Mouse (Mus musculus): ENCODE data around the gene Gm16181. TPM values are rescaled to one million over a fixed set of nuclear protein-coding genes. Genes with fewer than 3 reads are reported as not detected.

Gene Gm16181
- polyA plus RNA-seq, 1 experiment from 2014 or later, result 0.62 TPM

DNA sequence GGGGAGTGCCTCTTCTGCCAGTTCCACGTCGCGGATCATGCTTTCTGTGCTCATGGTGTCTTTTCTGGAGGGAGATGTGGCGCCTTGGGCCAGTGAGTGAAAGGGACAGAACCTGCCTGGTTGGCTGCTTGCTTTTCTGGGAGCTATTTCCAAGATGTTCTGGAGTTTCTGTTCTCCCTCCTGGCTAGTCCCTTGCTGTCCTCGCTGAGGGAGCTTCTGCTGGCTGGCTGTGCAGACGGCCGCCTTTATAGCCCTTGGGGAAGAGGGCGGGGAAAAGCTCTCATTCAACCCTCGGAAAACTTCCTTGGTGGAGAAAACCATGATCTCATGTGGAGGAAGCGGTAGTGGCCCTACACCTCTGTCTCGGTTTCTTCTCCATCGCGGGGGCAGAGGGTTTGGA is 18.8 kb upstream of the Gm16181 start, which contains the start of gene Tnf:
Gene Tnf, minus strand, starts transcription at position 221 of the 400 bp plus-strand sequence.
- Histone ChIP-seq H3K27ac (ENCODE audit: low read length) (no peak within 1 kb of the TSS), H3K9me3 (ENCODE audit: control insufficient read depth, low read length) (no peaks in the 10 kb centered on the region), H3K4me2 (ENCODE audit: low read length) (no peak within 1 kb of the TSS), H3K4me1 (replicated peaks; ENCODE audit: control insufficient read depth, insufficient read depth, low read length) (no peaks in the 10 kb centered on the region), H3K36me3 (ENCODE audit: control insufficient read depth, insufficient read depth) (no peaks in the 10 kb centered on the region), H3K4me3 (replicated peaks; ENCODE audit: low read length) (no peak within 1 kb of the TSS), H3K27me3 (replicated peaks; ENCODE audit: control insufficient read depth, insufficient read depth, low read length) (peaks cover 6% of the 10 kb centered on the region; the same call in 1 of the 2 replicates), H3K9ac (replicated peaks; ENCODE audit: low read depth, low read length) (no peak within 1 kb of the TSS)
- 50% methylated on average over 13 of the region's 13 CpGs for WGBS
- no peak for ATAC-seq

DNA sequence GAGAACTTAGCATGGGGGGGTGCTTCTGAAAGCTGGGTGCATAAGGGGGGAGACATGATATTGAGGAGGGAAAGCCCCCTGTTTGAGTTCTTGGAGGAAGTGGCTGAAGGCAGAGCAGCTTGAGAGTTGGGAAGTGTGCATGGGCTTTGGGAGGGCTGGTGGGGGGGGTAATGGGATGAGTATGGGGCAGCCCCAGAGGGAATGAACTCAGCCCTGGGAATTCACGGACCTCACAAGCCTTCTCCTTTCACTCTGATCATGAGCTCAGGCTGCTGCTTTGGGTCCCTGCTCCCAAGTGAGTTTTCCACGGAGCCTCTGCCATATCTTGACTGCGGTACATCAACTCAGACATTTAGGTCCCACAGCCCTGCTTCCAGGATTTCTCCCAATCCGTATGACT is 18.2 kb upstream of the Gm16181 start:
- no peaks in the 10 kb centered on the region for H3K9me3 ChIP-seq (ENCODE audit: control insufficient read depth, low read length)
- no peak overlapping the region for H3K9ac ChIP-seq (replicated peaks; ENCODE audit: low read depth, low read length)
- WGBS, result 83% methylated on average over 4 of the region's 4 CpGs
- H3K27ac ChIP-seq (ENCODE audit: low read length), result no peak overlapping the region
- no peaks in the 10 kb centered on the region for H3K4me1 ChIP-seq (replicated peaks; ENCODE audit: control insufficient read depth, insufficient read depth, low read length)
- no peak overlapping the region for H3K4me3 ChIP-seq (replicated peaks; ENCODE audit: low read length)
- H3K36me3 ChIP-seq (ENCODE audit: control insufficient read depth, insufficient read depth), result no peaks in the 10 kb centered on the region
- H3K4me2 ChIP-seq (ENCODE audit: low read length), result no peak overlapping the region
- H3K27me3 ChIP-seq (replicated peaks; ENCODE audit: control insufficient read depth, insufficient read depth, low read length), result 0 out of 2 replicates have a peak, but pooled peaks cover 2% of the 10 kb centered on the region
- ATAC-seq, result no peak

DNA sequence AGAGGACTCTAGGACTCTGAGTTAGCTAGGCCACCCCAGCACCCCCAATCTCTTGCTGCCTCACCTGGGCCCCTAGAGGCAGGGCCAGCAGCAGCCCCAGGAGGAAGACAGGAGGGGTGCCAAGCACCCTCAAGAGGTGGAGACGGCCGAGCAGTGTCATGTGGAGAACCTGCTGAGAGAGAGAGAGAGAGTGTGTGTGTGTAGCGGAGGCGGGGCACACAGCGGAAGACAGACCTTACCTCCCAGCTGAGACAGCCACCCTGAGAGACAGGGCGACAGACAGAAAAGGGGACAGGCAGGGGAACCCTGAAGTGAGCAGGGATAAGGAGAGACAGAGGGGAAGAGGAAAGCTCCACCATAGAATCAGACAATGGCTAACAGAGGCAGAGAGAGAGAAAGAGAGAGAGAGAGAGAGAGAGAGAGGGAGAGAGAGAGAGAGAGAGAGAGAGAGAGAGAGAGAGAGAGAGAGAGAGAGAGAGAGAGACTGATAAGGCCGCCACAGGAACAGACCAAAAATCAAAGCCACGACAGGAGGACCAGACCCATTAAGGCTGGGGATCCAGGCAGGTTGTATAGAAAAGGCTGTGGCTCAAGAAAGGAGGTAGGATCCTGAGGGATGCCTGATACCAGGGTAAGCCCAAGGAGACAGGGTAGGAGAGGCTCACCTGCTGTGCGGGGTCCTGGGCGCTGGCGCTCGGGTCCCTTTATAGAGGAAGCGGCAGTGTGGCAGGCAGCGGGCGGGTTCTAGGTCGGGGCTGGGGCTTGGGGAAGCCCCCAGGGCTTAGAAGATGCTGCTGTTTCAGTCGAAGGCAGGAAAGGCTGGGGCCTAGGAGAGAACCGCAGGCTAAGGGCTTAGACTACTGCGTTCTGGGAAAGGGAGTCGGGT is 15.9 kb upstream of the Gm16181 start, which contains the start of gene Lta:
Gene Lta, minus strand, starts transcription at position 858 of the 886 bp plus-strand sequence.
- Histone ChIP-seq H3K9me3 (ENCODE audit: control insufficient read depth, low read length) (no peaks in the 10 kb centered on the region), H3K27me3 (replicated peaks; ENCODE audit: control insufficient read depth, insufficient read depth, low read length) (no peaks in the 10 kb centered on the region), H3K36me3 (ENCODE audit: control insufficient read depth, insufficient read depth) (no peaks in the 10 kb centered on the region), H3K27ac (ENCODE audit: low read length) (no peak within 1 kb of the TSS), H3K4me1 (replicated peaks; ENCODE audit: control insufficient read depth, insufficient read depth, low read length) (no peaks in the 10 kb centered on the region), H3K4me3 (replicated peaks; ENCODE audit: low read length) (no peak within 1 kb of the TSS), H3K9ac (replicated peaks; ENCODE audit: low read depth, low read length) (no peak within 1 kb of the TSS), H3K4me2 (ENCODE audit: low read length) (no peak within 1 kb of the TSS)
- ATAC-seq, result no peak
- WGBS, result 24% methylated on average over 20 of the region's 20 CpGs

DNA sequence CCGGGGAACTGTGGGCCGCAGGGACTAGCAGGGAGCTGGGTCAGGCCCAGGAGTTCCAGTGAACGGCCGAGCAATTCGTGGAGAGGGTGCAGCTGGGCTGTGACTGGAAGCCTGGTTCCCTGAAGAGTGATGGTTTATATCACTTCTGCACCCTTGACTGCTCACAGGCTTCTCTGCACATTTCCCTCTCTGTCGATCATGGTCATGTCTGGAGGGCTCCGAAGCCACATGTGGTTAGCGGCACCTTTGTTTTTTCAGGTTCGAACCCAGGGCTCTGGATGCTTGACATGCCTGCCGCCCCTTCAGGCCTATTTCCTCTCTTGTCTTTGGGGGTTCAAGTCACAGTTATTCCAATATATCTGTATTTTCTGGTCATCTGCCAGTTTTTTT is 15.3 kb upstream of the Gm16181 start:
- Histone ChIP-seq H3K4me1 (replicated peaks; ENCODE audit: control insufficient read depth, insufficient read depth, low read length) (no peaks in the 10 kb centered on the region), H3K27me3 (replicated peaks; ENCODE audit: control insufficient read depth, insufficient read depth, low read length) (no peaks in the 10 kb centered on the region), H3K9me3 (ENCODE audit: control insufficient read depth, low read length) (no peaks in the 10 kb centered on the region), H3K4me2 (ENCODE audit: low read length) (no peak overlapping the region), H3K27ac (ENCODE audit: low read length) (no peak overlapping the region), H3K4me3 (replicated peaks; ENCODE audit: low read length) (no peak overlapping the region), H3K36me3 (ENCODE audit: control insufficient read depth, insufficient read depth) (no peaks in the 10 kb centered on the region), H3K9ac (replicated peaks; ENCODE audit: low read depth, low read length) (no peak overlapping the region)
- no peak for ATAC-seq
- whole genome bisulfite sequencing, result 56% methylated on average over 10 of the region's 10 CpGs

DNA sequence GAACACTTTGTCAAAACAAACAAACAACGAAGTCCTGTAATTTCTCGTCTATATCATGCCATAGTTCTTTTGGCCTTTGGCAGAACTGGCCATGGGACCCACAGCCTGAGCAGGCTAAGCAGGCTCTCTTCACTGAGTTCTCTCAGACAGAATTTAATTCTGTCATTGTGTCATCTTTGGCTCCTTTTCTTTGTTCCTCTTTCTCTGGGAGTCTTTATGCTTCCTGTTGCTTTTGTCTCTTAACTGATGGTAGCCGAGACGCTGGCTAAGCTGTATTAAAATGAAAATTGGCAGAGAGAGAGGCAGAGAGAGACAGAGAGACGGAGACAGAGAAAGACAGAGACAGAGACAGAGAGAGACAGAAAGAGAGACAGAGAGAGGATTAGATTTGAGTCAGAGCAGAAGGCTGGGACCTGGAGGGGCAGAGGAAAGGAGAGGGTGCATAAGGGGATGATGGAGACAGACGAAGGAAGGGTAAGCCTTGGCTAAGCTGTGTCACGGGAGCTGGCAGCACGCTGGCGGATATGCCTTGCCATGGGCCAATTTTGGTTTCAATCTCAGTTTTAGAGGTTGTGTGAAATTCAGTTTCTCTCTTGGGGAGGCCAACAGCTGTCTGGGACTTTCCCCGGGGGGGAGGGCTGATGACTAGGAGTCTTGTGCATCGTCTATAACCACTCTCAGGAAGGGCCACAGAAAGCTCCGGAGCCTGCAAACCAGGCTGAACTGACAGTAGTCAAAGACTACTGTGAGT is 10.7 kb upstream of the Gm16181 start:
- 67% methylated on average over 12 of the region's 12 CpGs for WGBS
- ATAC-seq, result no peak
- H3K9ac ChIP-seq (replicated peaks; ENCODE audit: low read depth, low read length), result no peak overlapping the region

DNA sequence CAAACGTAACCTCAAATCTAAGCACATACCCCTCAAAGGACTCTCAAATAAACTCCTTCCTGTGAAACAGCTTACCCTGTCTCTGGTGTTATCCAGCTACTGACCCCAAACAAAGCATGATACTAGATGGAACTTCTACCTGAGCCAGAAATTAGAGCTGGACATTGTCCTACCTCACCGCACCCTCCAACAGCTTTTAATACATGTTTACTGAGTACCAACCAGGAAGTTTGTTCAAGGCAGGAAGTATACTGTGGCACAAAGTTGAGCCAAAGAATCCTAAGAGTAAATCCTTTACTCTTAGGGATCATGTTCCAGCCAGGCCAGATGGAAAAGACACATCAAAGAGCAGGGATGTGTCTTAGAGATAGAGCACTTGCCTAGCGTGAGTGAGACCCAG is 10.0 kb upstream of the Gm16181 start:
- Histone ChIP-seq H3K9me3 (ENCODE audit: control insufficient read depth, low read length) (no peaks in the 10 kb centered on the region), H3K27me3 (replicated peaks; ENCODE audit: control insufficient read depth, insufficient read depth, low read length) (no peaks in the 10 kb centered on the region), H3K36me3 (ENCODE audit: control insufficient read depth, insufficient read depth) (no peaks in the 10 kb centered on the region), H3K4me3 (replicated peaks; ENCODE audit: low read length) (no peak overlapping the region), H3K4me2 (ENCODE audit: low read length) (no peak overlapping the region), H3K27ac (ENCODE audit: low read length) (no peak overlapping the region), H3K9ac (replicated peaks; ENCODE audit: low read depth, low read length) (no peak overlapping the region), H3K4me1 (replicated peaks; ENCODE audit: control insufficient read depth, insufficient read depth, low read length) (no peaks in the 10 kb centered on the region)
- WGBS, result 82% methylated on average over 3 of the region's 3 CpGs
- ATAC-seq, result no peak

More for the DNA sequence above, 10.7 kb upstream of the Gm16181 start:
- Histone ChIP-seq H3K4me3 (replicated peaks; ENCODE audit: low read length) (no peak overlapping the region), H3K27ac (ENCODE audit: low read length) (no peak overlapping the region), H3K36me3 (ENCODE audit: control insufficient read depth, insufficient read depth) (no peaks in the 10 kb centered on the region), H3K4me2 (ENCODE audit: low read length) (no peak overlapping the region), H3K9me3 (ENCODE audit: control insufficient read depth, low read length) (no peaks in the 10 kb centered on the region), H3K27me3 (replicated peaks; ENCODE audit: control insufficient read depth, insufficient read depth, low read length) (no peaks in the 10 kb centered on the region), H3K4me1 (replicated peaks; ENCODE audit: control insufficient read depth, insufficient read depth, low read length) (no peaks in the 10 kb centered on the region)

DNA sequence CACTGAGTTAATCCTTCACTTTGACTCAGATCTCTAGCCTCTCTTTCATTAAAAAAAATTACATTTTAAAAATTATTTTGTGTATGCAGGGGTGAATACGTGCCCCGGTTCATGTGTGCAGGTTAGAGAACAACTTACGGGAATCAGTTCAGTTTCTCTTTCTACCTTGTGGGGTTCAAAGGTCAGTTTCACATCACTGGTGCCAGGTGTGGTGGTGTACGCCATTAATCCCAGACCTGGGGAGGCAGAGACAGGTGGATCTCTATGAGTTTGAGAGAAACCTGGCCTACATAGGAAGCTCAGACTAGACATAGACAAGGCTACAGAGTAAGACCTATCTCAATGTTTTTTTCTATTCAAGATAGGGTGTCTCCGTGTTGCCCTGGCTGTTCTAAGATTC is 7.6 kb upstream of the Gm16181 start:
- H3K36me3 ChIP-seq (ENCODE audit: control insufficient read depth, insufficient read depth), result no peaks in the 10 kb centered on the region
- H3K9ac ChIP-seq (replicated peaks; ENCODE audit: low read depth, low read length), result no peak overlapping the region
- H3K27me3 ChIP-seq (replicated peaks; ENCODE audit: control insufficient read depth, insufficient read depth, low read length), result no peaks in the 10 kb centered on the region
- ATAC-seq, result no peak
- 96% methylated on average over 5 of the region's 5 CpGs for WGBS
- no peaks in the 10 kb centered on the region for H3K4me1 ChIP-seq (replicated peaks; ENCODE audit: control insufficient read depth, insufficient read depth, low read length)
- H3K9me3 ChIP-seq (ENCODE audit: control insufficient read depth, low read length), result no peaks in the 10 kb centered on the region
- no peak overlapping the region for H3K4me2 ChIP-seq (ENCODE audit: low read length)
- no peak overlapping the region for H3K4me3 ChIP-seq (replicated peaks; ENCODE audit: low read length)
- H3K27ac ChIP-seq (ENCODE audit: low read length), result no peak overlapping the region

DNA sequence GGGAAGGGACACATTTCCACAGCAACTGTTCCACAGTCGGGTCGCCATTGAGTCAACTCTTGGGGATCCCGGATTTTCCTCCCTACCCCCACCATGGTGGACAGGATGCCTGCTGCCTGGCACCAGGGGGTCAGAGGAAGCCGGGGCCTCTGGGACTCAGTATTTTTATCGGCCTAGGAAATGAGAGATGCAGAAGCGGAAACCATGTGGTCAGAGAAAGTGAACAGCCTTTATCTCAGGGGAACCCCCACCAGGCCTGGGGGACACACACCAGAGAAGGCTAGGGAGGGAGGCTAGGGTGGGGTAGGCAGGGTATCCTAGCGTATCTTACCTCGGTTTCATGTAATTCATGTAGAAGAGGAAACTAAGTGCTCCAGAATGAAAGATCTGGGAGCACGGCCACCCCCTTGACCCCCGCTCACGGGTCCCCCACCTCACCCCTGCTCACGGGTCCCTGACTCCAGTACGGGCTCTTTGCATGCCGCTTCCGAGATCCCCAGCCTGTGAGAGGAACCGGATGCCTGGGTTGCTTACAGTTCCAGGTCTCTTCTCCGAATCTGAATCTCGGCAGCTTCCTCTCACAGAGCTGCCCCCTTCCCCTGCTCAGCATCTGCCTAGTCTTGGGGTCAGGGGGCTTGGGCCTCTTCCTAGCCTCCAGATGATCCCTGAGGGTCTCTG is 2.0 kb upstream of the Gm16181 start:
- Histone ChIP-seq H3K9ac (replicated peaks; ENCODE audit: low read depth, low read length) (no peak overlapping the region), H3K4me3 (replicated peaks; ENCODE audit: low read length) (no peak overlapping the region), H3K9me3 (ENCODE audit: control insufficient read depth, low read length) (no peaks in the 10 kb centered on the region), H3K4me2 (ENCODE audit: low read length) (no peak overlapping the region), H3K4me1 (replicated peaks; ENCODE audit: control insufficient read depth, insufficient read depth, low read length) (no peaks in the 10 kb centered on the region), H3K36me3 (ENCODE audit: control insufficient read depth, insufficient read depth) (peaks cover 5% of the 10 kb centered on the region; the same call in 1 of the 2 replicates), H3K27ac (ENCODE audit: low read length) (no peak overlapping the region), H3K27me3 (replicated peaks; ENCODE audit: control insufficient read depth, insufficient read depth, low read length) (no peaks in the 10 kb centered on the region)
- ATAC-seq, result no peak
- WGBS, result 85% methylated on average over 18 of the region's 18 CpGs

DNA sequence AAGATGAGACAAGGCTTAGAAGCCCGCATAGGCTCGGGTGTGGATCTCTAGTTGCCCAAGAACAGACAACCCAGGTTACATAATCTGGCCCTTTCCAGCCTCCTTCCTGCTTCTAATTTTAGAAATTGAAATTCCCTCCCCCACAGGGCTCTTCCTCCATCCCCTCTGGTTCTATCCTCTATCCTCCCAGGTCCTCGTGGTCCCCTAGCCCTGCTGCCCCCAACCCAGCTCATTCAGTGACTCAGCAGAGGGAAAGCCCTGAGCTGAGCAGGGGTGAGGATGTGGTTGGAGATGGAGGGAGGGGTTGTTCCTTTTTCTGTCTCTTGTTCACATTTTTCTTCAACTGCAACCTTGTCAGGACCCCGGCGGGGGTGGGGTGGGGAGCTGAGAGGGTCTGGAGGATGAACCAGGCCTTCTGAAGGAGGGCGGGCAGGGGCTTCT is 1.0 kb upstream of the Gm16181 start:
- H3K36me3 ChIP-seq (ENCODE audit: control insufficient read depth, insufficient read depth), result peaks cover 5% of the 10 kb centered on the region; the same call in 1 of the 2 replicates
- H3K4me1 ChIP-seq (replicated peaks; ENCODE audit: control insufficient read depth, insufficient read depth, low read length), result no peaks in the 10 kb centered on the region
- H3K9ac ChIP-seq (replicated peaks; ENCODE audit: low read depth, low read length), result no peak overlapping the region
- WGBS, result 92% methylated on average over 6 of the region's 6 CpGs
- ATAC-seq, result no peak
- no peak overlapping the region for H3K4me2 ChIP-seq (ENCODE audit: low read length)
- no peaks in the 10 kb centered on the region for H3K9me3 ChIP-seq (ENCODE audit: control insufficient read depth, low read length)
- no peak overlapping the region for H3K27ac ChIP-seq (ENCODE audit: low read length)
- no peaks in the 10 kb centered on the region for H3K27me3 ChIP-seq (replicated peaks; ENCODE audit: control insufficient read depth, insufficient read depth, low read length)
- no peak overlapping the region for H3K4me3 ChIP-seq (replicated peaks; ENCODE audit: low read length)

Data from forebrain, embryonic 16.5 days (tissue).